Mouse (Mus musculus): ENCODE data around the gene Zcchc18. TPM values are rescaled to one million over a fixed set of nuclear protein-coding genes. Genes with fewer than 3 reads are reported as not detected.
"Not testable (repeated sequence)": the region's sequence is repeated elsewhere in the genome, so short reads cannot be mapped to it uniquely, and the experiment has no call there.

The Zcchc18 gene
- polyA plus RNA-seq (2015; fragmentation: Nextera tagmentation; extraction: Ambion mirVana), result 215 and 233 TPM in 2 replicates

DNA sequence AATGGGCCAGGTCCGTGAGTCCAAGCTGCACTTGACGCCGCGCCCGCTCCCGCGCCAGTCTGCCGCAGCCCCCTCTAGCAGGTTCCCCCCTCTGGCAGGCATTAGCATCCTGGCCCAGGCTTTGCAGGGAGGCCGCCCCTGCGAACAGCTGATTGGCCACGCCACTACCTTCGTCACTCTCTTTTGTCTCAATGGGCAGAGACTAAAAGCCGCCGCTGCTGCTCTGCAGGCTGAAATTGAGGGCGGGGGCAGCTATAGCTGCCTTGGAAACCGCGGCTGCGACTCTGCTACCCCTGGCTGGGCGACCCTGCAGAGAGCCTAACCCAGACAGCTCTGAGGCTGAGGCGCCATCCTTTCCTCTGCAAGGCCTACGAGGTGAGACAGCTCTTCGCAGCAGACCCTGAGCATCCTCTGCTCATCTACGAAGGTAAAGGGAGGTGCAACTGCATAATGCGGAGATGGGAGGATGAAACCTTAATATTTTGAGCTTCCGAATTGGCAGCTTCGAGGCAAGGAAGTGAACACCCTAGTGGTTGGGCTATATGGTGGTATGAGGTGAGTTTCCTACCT, at the start of gene Zcchc18:
Gene Zcchc18, plus strand, starts transcription at position 178 of the 570 bp plus-strand sequence.
- peak; percentile 98 for ATAC-seq (ENCODE audit: low read depth)
- Histone ChIP-seq H3K9me3 (no peaks in the 10 kb centered on the region), H3K4me3 (peak within 1 kb of the TSS; percentile 50), H3K27ac (replicated peaks) (peak within 1 kb of the TSS; percentile 92), H3K4me1 (replicated peaks) (peaks cover 17% of the 10 kb centered on the region), H3K9ac (peak within 1 kb of the TSS; percentile 74), H3K36me3 (no peaks in the 10 kb centered on the region), H3K4me2 (peak within 1 kb of the TSS; percentile 60), H3K27me3 (no peaks in the 10 kb centered on the region; the same call in 1 of the 2 replicates)
- 19% methylated on average over 26 of the region's 26 CpGs for WGBS

DNA sequence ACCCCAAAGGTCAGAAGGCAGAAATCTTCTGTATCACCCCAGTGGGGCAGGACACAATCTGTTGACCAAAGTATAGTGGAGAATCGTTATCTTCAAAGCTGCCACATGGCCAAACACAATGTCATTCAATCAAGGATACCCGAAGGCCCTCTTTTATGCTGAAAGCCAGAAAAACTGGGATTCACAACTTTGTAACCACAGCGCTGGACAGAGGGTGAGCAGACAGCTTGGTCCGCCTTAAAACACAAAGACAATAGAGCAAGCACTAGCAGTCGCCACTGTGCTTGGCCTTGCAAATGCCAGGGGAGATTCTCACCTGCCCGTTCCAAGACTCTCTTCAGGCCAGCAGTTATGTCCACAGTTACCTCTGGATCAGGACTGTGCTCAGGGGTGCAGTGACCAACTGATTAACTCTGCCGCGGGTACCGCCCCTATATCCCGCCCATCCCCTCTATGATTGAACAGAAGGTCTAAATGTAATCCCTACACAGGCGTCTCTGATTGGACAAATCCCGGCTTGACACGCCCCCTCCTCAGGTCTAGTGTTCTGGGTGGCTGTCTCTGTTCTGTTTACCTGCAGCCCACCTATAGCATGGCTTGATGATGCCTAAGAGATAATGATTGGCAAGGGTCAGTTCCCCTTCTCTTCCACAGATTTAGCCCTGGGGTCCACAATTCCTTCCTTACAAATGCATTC, 35.2 kb upstream of the Zcchc18 start:
- whole genome bisulfite sequencing, result 30% methylated on average over 13 of the region's 13 CpGs
- not testable (repeated sequence) for H3K4me1 ChIP-seq (replicated peaks); H3K27ac ChIP-seq (replicated peaks); H3K36me3 ChIP-seq; H3K27me3 ChIP-seq; H3K9me3 ChIP-seq
- peak overlapping the region; percentile 42 for H3K4me3 ChIP-seq
- H3K9ac ChIP-seq, result peak overlapping the region; percentile 58; the same call in 1 of the 2 replicates
- ATAC-seq (ENCODE audit: low read depth), result peak; percentile 100
- H3K4me2 ChIP-seq, result peak overlapping the region; percentile 54

DNA sequence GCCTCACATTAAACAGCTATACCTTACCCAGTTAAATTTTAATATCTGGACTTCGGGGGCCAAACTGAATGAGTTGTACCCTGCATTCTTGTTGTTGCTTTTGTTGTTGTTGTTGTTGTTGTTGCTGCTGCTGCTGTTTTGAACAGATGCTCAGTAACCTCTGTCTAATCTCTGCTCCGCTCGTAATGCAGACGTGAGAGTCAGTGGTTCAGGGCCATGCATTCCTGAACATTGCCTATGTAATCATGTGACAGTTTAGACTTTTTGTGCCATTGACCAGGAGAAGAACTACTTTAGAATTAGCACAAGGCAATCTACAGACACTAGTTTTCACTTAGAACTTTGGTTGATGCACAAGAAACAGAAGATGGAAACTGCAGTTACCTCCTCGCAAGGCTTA, 34.7 kb upstream of the Zcchc18 start:
- not testable (repeated sequence) for H3K4me1 ChIP-seq (replicated peaks); H3K9ac ChIP-seq; H3K27ac ChIP-seq (replicated peaks); H3K36me3 ChIP-seq; H3K9me3 ChIP-seq; H3K27me3 ChIP-seq
- ATAC-seq (ENCODE audit: low read depth), result peak; percentile 49
- H3K4me3 ChIP-seq, result peak overlapping the region; percentile 42
- WGBS, result 56% methylated on average over 5 of the region's 5 CpGs
- H3K4me2 ChIP-seq, result peak overlapping the region; percentile 54

DNA sequence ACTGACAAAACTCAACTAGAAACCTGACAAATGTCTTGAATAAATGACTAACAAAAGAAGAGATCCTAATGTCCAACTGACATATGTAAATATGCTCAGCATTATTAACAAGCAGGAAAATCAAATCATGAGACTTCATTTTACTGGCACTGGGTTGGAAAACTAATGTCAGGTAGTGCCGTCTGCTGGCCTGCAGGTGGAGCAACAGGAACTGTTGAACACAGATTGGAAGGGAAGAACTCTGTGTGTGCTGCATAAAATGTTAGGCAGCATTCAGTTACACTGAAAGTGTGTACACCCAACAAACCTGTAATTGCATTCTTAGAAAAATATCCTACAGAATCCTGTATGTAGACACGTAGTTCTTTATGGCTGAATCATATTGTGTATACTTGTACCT, 33.3 kb upstream of the Zcchc18 start:
- H3K9ac ChIP-seq, result no peak overlapping the region
- H3K4me1 ChIP-seq (replicated peaks), result no peaks in the 10 kb centered on the region
- no peak overlapping the region for H3K4me2 ChIP-seq
- H3K9me3 ChIP-seq, result no peaks in the 10 kb centered on the region
- no peak overlapping the region for H3K27ac ChIP-seq (replicated peaks)
- no peak overlapping the region for H3K4me3 ChIP-seq
- ATAC-seq (ENCODE audit: low read depth), result no peak
- WGBS, result 29% methylated on average over 2 of the region's 2 CpGs
- no peaks in the 10 kb centered on the region for H3K27me3 ChIP-seq
- H3K36me3 ChIP-seq, result no peaks in the 10 kb centered on the region

DNA sequence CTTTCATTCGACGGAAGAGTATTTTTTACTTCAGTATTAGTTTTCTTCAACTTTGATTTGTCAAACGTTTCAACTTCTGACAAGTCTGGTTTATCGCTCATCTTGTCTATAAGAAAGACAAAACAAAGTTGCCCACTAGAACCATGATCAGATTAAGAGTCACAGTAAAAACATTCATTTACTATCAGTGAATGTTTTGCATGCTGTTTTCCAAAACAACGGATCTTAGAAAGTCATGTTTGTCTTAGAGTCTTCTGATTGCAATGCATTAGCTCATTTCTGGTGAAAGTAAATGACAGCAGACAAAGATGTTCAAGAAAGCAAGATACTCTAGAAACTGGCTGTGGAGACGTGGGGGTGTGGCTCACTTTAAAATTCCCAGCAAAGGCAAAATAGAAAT, 17.6 kb upstream of the Zcchc18 start, which contains the start of gene Tmsb15b2:
Gene Tmsb15b2, minus strand, starts transcription at position 101 of the 400 bp plus-strand sequence.
- Histone ChIP-seq H3K4me2 (peak within 1 kb of the TSS; percentile 58), H3K9ac (peak within 1 kb of the TSS; percentile 65), H3K4me3 (peak within 1 kb of the TSS; percentile 46)
- H3K9me3 ChIP-seq; H3K36me3 ChIP-seq; ATAC-seq (ENCODE audit: low read depth); H3K27me3 ChIP-seq; H3K27ac ChIP-seq (replicated peaks); H3K4me1 ChIP-seq (replicated peaks): not testable (repeated sequence)
- WGBS, result 89% methylated on average over 6 of the region's 6 CpGs

DNA sequence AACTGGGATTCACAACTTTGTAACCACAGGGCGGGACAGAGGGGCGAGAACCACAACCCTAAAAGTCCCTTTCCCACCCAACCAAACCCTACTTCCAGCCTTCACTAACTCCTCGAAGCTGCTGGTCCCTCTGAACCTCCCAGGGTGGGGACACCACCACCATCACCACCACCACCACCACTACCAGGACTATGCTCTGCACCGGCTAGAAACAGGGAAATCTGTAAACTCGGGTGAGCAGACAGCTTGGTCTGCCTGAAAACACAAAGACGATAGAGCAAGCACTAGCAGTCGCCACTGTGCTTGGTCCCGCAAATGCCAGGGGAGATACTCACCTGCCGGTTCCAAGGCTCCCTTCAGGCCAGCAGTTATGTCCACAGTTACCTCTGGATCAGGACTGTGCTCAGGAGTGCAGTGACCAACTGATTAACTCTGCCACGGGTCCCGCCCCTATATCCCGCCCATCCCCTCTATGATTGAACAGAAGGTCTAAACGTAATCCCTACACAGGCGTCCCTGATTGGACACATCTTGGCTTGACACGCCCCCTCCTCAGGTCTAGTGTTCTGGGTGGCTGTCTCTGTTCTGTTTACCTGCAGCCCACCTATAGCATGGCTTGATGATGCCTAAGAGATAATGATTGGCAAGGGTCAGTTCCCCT, 16.4 kb upstream of the Zcchc18 start, which contains the start of the genes Tmsb15l and Tmsb15b1:
Gene Tmsb15l, minus strand, starts transcription at position 446 of the 661 bp plus-strand sequence.
Gene Tmsb15b1, minus strand, starts transcription at position 451 of the 661 bp plus-strand sequence.
- H3K9me3 ChIP-seq, result no peaks in the 10 kb centered on the region
- peak within 1 kb of the TSS; percentile 65 for H3K9ac ChIP-seq
- peak within 1 kb of the TSS; percentile 46 for H3K4me3 ChIP-seq
- no peaks in the 10 kb centered on the region for H3K36me3 ChIP-seq
- peak; percentile 100 for ATAC-seq (ENCODE audit: low read depth)
- no peaks in the 10 kb centered on the region for H3K27me3 ChIP-seq
- no peak within 1 kb of the TSS for H3K27ac ChIP-seq (replicated peaks)
- H3K4me2 ChIP-seq, result peak within 1 kb of the TSS; percentile 58
- 36% methylated on average over 15 of the region's 15 CpGs for WGBS
- no peaks in the 10 kb centered on the region for H3K4me1 ChIP-seq (replicated peaks)

DNA sequence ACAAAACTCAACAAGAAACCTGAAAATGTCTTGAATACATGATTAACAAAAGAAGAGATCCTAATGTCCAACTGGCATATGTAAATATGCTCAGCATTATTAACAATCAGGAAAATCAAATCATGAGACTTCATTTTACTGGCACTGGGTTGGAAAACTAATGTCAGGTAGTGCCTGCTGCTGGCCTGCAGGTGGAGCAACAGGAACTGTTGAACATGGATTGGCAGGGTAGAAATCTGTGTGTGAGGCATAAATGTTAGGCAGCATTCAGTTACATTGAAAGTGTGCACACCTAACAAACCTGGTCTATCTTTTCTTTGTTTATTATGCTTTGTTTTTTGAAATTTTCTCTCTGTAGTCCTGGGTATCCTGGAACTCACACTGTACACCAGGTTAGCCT, 14.3 kb upstream of the Zcchc18 start:
- Histone ChIP-seq H3K27ac (replicated peaks) (no peak overlapping the region), H3K9ac (no peak overlapping the region), H3K4me1 (replicated peaks) (no peaks in the 10 kb centered on the region), H3K9me3 (no peaks in the 10 kb centered on the region), H3K4me3 (no peak overlapping the region), H3K4me2 (no peak overlapping the region), H3K27me3 (no peaks in the 10 kb centered on the region), H3K36me3 (no peaks in the 10 kb centered on the region)
- no peak for ATAC-seq (ENCODE audit: low read depth)

DNA sequence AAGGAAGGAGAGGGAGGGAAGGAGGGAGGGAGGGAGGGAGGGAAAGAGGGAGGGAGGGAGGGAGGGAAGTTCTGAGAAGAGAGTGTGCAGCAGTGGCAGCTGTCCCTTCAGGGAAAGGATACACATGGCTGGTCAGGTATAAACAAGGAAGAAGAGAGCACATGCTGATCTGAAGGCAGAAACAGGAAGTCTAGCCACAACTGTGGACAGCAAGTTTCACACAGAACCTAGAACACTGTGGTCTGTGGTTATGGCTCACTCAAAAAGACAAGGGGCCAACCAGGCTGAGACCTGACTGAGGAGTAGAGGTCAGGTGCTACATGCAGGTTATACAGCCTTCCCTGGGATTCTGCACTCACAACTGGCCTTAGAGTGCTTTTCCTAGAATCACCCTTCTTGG, 6.9 kb upstream of the Zcchc18 start:
- Histone ChIP-seq H3K4me2 (no peak overlapping the region), H3K4me3 (no peak overlapping the region), H3K9me3 (no peaks in the 10 kb centered on the region), H3K27ac (replicated peaks) (no peak overlapping the region), H3K4me1 (replicated peaks) (no peaks in the 10 kb centered on the region), H3K9ac (no peak overlapping the region), H3K27me3 (no peaks in the 10 kb centered on the region), H3K36me3 (no peaks in the 10 kb centered on the region)
- ATAC-seq (ENCODE audit: low read depth), result no peak

DNA sequence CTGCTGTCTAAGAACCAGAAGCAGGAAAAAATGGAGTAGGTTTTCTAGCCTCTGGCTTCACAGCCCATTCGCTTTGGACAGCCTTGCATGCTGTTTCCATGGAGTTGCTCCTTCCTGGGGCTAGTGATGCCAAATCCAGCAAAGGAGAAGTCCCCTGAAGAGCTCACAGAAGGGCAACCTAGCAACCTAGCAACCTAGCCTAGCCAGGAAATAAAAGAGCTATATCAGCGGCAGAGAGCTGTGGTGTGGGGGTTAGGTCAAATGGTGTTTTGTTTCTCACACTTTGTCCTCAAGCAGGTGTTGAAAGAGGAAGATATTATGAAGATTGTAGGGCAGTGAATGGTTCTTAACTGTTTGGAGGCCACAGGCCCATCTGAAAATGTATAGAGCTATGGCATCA, 1.7 kb upstream of the Zcchc18 start:
- Histone ChIP-seq H3K4me3 (no peak overlapping the region), H3K9me3 (no peaks in the 10 kb centered on the region), H3K4me1 (replicated peaks) (peaks cover 17% of the 10 kb centered on the region), H3K4me2 (peak overlapping the region; percentile 60), H3K27ac (replicated peaks) (no peak overlapping the region), H3K9ac (no peak overlapping the region), H3K27me3 (no peaks in the 10 kb centered on the region; the same call in 1 of the 2 replicates), H3K36me3 (no peaks in the 10 kb centered on the region)
- WGBS, result 56% methylated on average over 2 of the region's 2 CpGs
- no peak for ATAC-seq (ENCODE audit: low read depth)

DNA sequence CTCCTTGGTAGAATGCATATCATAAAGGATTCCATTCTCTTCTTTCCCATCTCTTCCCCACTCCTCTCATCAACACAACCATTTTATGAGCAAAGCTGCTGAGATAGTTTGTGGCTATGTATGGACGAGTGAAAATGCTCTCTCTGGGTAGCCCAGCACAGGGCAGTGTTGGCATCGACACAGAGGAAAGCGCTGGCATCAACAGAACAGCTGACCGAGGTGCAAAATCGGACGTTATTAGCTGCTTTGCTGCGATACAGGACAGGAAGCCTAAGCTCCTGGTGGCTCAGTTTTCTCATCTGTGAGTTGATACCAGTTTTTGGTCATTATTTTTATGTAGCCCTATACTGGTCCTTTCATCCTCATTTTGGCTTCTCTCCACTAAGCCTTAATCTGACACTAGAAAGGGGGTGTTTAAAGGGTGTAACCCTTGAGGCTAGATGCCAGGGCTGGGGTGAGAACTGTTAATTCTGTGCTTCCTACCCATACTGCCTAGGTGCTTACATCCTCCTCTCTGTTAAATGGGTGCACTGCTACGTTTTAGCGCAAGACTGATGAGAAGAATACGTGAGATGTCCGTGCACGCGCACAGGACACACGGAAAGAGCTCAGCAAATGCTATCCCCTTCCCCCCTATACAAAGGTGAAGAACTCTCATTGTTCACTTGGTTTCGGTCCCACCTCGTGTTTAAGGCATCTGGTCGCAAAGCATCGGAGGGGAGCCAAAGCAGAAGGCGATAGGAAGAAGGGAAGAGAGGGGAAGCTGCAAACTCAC, 577 bp upstream of the Zcchc18 start:
- Histone ChIP-seq H3K9ac (peak overlapping the region; percentile 74), H3K4me2 (peak overlapping the region; percentile 60), H3K4me3 (peak overlapping the region; percentile 50), H3K36me3 (no peaks in the 10 kb centered on the region), H3K4me1 (replicated peaks) (peaks cover 17% of the 10 kb centered on the region), H3K27ac (replicated peaks) (peak overlapping the region; percentile 92), H3K27me3 (no peaks in the 10 kb centered on the region; the same call in 1 of the 2 replicates), H3K9me3 (no peaks in the 10 kb centered on the region)
- WGBS, result 25% methylated on average over 19 of the region's 19 CpGs
- peak; percentile 72 for ATAC-seq (ENCODE audit: low read depth)

DNA sequence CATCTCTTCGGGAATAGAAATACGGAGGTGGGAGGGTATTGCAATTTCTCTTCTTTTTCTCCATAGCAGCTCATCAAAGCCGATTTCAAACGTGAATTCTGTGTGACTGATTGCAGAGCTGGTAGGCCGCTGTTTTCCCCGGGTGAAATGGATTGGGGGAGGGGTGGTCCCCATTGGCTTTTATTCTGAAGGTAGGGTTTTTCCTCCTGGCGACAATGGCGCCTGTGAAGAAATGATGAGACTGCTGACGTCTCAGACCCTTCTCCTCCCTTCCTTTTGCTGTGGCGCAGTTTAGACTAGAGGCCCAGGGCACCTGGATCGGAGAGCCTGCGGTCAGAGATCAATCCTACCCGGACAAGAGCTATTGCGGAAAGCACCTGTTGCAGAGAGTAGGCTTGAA, 686 bp downstream of the Zcchc18 start:
- peak; percentile 14; the same call in 1 of the 2 replicates for ATAC-seq (ENCODE audit: low read depth)
- Histone ChIP-seq H3K4me3 (peak overlapping the region; percentile 50), H3K9ac (peak overlapping the region; percentile 74), H3K36me3 (no peaks in the 10 kb centered on the region), H3K27me3 (no peaks in the 10 kb centered on the region; the same call in 1 of the 2 replicates), H3K9me3 (no peaks in the 10 kb centered on the region), H3K27ac (replicated peaks) (peak overlapping the region; percentile 92), H3K4me1 (replicated peaks) (peaks cover 17% of the 10 kb centered on the region), H3K4me2 (peak overlapping the region; percentile 60)
- WGBS, result 18% methylated on average over 14 of the region's 14 CpGs

Measured in neural tube, embryonic 13.5 days (tissue).